Mouse (Mus musculus) cerebellum, adult (tissue): ENCODE data around the gene Tmem234.
A peak's percentile ranks its signal among the peaks of the same experiment; 100 is the strongest.

Experiments
- ATAC-seq: cut with Nextera tagmentation; 2 replicates; pipeline ENCODE4 v1.9.2; 2017; ENCODE audit warnings: mild to moderate bottlenecking, moderate library complexity, mixed read lengths; ENCODE audit not compliant: insufficient number of reproducible peaks, low FRiP score, low TSS enrichment

The Tmem234 gene

DNA sequence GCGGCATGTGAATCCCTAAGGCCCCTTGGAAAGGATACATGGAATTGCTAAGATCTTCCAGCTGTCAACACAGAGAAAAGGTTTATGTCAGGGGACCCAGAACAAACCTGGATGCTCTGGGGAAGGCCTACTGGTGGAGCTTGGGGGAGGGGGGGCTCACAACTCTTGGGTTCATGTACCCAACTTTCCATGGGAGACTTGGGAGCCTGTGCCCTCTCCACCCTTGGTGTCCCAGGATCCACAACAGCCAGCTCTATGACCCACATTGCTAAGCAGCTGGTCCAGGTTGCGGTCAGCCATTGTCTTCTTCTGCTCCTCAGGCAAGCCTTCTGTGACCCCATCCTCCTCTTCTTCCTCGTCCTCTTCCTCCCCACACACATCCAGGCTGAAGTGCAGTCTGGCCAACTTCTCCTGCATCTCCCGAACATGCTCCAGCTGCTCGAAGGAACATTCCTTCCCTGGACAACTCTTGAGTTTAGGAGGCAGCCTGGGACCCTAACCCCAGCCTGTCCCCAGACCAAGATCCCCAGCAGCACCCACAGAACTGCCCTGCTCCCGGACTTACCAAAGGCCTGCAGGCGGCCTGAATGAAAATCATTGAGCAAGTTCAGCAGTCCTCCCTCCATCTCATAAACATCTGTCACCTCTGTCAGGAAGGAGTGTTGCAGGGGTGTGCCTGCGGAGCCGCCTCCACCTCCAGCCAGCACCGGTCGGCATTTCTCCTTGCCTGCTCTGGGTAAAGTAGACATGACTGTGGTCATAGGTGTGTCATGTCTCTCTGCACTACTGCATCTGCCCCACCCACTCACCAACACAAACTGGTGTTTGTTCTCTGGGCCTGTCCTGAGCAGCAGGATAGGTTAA lies 20.2 kb downstream of the Tmem234 start:
- no peak for ATAC-seq

DNA sequence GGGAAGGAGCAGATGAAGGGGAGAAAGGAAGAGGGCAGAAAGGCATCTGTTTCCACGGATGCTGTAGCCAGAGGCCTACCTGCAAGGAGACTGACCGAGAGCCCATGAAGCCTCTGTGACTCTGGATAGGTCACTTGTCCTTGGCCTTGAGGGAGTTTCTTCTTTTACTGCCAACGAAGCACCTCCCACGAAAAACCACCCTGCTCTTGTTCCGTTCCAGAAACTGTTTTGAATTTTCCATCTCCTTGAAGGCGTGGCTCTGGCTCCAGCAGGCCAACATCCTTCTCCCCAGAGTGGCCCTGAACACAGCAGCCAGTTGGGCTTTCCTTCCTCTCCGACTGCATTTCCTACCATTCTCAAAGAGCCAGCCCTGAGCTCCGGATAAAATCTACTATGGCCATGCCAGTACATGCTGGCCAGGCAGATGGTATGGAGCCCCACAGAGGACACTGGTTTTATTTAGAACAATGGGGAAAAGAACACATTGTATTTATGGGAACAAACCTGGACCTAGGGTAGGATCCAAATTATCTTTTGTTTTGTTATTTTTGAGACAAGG lies 20.9 kb downstream of the Tmem234 start:
- peak; percentile 13; the same call in 1 of the 2 replicates for ATAC-seq

DNA sequence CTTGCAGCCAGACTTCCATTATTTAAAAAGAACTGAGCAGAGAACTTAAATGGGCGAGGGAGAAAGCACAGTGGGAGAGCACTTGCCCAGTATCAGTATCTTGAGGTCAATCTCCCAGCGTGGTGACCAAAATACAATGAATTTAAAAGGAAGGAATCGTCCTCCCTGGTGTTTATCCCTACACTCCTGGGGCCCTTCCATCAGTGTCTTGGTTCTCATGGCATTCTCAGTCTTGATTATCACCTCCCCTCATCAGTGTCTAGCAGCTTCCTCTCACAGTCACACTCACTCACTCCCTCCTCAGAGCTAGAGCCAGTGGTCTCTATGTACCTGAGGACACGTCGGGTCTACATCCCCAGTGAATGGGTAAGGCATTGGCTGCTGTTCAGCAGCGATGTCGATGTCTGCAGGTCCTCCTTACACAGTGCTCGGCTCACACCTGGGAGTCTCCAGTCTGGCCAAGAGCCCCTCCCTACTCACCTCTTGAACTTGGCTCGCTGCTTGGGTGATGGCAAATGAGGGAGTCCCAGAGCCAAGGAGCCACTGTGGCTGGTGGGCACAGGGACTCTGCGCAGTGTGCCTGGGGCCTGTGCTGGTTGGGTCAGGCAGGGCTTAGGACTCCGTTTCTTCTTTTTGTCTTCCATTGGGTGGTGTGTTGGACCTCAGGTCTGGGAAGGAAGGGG lies 21.8 kb downstream of the Tmem234 start:
- no peak for ATAC-seq

DNA sequence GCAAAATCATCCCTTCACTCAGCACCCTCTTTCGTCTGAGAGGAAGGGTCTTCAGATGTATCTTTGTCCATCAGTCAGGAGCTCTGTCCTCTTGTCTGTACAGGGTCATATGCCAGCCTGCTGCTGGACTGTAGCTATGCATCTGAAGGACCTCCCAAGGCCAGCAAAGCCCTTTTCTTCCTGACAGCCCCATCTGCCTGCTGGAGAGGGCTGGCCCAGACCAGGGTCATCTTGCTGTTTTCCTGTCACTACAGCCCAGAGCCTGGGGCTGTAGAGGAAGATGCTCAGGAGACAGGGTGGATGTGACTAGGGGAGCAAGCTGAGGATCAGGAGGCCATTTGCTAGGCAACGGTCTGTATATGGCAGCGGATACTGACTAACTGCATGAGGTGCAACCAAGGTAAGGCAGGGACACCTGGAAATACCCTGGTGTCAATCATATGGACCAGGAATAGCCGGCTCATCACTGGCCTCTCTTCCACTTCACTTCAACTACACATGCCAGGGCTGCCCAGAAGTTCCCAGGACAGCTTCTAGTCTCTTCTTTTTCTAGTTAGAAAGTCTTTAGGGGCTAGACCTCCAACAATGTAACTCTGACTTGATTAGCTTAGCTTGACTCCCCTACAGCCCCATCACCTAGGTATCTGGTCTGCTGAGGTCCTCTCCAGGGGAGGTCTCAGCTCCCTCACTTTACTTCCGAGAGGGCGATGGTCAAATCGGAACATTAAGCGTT lies 22.5 kb downstream of the Tmem234 start:
- no peak for ATAC-seq

DNA sequence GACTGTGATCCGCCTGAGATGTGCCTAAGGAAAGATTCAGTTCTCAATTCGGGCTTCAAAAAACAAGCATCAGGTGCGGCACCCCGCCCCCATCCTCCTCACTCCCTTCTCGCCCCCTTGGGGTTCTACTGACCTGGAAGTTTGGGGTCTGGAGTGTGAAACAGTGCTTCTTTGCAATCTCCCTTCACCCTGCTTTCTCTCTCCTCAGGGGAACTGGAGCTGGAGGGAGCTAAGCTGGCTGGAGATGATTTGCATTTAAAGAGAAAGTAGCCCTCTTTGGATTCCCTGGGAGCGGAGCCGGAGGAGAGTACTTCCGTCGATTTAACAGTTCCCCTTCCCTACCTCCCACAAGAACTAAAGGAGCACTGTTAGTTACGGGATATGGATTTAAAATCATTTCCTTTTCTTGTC lies 23.2 kb downstream of the Tmem234 start, which contains the start of gene Ccdc28b:
Ccdc28b (minus strand) TSS at position 267 of the 411 bp plus-strand sequence.
- no peak for ATAC-seq

DNA sequence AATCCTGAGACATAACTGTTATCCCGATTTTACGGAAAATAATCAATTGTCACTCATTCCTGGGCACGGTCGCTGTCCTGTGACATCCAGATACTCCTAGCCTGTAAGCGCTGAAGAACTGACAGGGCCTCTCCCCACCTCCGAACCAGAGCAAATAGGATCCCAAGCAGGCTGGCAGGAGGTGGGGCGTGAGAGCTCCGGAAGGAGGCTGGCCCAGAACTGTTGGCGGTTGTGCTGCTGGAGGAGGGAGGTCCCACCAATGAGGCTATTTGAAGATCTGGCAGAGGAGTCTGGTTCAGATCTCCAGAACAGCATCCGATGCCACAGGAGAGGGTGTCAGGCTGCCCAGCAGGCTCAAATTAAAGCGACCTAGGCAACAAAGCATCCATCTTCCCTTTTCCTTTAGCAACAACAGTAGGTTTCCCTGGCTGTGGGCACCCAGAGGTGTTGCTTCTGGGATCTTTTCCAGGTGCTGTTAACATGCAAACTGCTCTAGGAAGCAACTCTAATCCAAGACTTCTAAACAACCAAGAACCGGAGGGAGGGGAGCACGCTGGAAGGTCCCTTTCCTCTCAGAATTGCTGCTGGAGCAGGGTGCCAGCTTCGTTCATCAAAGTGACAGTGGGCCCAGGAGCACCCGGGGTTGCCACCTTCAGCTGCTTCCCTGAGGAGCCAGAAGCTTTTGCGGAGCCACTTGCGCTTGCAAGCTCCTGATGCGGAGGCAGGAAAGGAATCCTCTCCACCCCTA lies 24.0 kb downstream of the Tmem234 start:
- ATAC-seq, result peak; percentile 87

DNA sequence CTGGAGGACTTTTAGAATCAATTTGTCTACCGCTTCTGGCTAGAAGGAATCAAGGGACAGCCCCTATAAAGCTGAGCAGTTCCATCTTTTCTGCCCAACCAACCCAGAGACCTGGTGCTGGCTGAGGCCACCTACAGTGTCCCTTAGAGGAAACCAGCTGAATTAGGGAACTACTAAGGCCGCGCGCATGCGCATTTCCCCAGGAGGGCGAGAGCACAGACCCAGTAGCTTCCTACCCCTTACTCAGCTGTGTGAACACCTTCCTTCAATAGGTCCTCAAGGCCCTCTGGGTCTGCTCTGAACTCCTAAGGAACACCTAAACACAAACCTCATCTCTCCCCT lies 24.5 kb downstream of the Tmem234 start:
- peak; percentile 8; the same call in 1 of the 2 replicates for ATAC-seq

DNA sequence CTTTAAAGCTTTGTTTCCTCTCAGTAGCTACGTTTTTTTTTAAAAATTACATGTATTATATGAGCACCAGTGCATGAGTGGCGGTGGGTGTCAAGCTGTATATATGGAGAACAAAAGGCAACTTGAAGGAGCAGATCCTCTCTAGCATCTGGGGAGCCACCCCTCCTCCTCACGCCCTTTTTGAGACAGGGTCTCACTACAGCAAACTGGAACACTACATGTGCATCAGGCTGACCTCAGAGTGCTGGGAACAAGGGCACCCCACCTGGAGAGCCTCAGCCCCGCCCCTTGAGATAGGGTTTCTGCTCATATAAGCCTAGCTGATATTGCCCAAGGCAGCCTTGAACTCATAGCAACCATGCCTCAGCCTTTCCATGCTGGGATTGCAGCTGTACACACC lies 25.0 kb downstream of the Tmem234 start:
- no peak for ATAC-seq

DNA sequence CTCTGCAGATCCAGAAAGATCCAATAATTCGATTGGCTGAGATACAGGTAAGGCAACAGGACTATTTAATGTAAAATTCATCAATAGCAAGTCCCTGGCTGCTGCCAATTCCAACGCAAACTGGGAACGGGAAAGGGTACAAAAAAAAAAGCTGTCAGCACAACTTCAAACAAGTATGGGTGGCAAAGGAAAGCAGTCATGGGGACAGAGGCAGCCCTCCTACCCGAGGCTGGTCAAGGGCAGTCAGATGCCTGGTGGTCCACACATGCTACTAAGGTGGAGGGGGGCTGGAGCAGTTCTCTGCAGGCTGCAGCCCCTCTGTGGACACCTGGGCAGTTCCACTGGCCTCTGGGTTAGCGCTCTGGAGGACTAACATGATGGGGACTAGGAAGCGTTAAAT lies 25.6 kb downstream of the Tmem234 start:
- ATAC-seq, result no peak

DNA sequence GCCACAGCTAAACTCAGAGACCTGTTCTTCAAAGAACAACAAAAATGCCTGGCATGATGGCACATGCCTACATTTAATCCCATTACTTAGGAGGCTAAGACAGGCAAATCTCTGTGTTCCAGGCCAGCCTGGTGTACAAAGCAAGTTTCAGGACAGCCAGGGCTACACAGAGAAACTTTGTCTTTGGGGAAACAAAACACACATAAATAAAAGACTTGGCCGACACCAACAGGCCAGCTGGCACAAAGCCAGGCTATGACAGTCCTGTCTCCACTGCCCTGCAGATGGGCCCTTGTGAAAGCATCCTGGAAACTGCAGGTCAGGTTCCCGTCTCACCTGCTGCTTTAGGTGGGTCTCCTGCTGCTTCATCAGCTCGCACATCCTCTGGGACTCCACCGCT lies 30.5 kb downstream of the Tmem234 start:
- no peak for ATAC-seq

DNA sequence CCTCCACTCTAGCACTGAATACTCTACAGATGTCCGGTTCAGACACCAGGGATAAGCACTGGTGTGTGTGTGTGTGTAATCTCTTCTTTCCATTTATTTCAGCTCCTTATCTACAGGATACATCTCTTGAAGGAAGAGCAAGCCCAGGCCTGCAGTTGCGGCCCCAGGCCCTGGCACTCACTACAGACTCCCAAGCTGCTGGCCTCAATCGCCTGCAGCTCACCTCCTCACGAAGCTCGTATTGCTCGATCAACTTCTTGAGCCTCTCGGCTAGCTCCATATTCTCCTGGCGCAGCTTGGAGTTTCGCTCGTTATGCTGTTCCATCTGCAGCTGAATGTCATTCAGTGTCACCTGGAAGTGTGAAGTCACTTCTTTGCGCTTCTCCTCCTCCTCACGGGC lies 31.4 kb downstream of the Tmem234 start:
- no peak for ATAC-seq

DNA sequence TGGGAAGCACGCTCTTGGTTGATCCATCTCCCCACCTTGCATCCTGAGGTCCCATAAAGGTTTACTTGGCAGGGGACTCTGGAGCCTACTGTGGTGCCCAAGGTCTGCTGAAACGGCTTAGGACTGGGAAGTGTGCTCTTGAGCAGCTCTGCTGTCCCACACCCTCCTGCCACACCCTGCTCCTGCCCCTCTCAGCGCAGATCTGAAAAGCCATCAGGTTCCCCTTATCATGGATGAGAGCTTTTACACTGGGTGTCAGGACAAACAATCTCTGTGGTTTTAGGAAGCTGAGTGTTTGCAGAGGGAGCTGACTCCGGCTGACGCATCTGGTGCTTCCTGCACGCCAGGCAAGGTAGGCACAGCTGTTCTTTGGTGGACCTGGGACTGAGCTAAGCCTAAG lies 33.4 kb downstream of the Tmem234 start:
- no peak for ATAC-seq

DNA sequence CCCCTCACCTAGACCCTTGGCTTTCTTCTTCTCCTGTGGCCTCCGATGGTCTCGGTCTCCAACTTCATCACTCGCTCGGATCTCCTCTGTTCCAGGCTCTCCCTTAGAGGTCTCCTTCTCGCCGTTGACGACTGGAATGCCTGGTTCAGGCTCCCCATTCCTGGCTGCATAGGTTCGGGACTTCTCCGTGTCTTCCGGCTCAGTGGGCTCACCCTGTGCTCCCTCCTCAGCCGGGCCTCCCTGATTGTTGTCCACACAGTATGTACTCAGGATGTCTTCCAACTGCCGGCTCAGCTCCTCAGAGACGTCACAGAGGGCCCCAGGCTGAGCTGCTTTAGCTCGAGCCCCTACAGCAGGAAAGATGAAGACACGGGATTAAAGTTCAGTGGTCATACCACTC lies 38.8 kb downstream of the Tmem234 start:
- no peak for ATAC-seq

DNA sequence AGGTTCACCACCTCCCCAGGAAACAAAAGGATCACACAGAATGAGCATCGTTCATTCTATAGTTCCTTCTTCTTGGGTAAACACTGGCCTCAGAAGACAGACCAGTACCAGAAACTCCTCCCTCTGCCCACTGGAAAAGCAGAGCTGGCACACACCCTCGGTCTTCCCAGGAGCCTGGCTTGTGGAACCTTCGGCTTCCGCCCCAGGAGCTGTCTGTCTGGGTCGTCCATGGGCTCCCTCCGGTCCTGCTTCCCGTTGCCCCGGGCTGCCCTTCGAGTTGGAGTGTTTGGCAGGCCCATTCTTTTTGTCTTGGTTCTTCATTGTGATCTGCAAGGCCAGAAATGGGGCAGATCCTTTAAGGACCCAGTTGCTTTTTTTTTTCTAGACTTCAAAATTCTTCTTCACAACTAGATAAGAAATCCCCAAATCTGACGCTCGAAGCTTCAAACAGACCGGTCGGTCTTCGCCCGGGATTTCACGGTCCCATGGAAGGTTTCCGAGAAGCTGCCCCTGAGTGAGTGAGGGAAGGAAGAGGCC lies 39.7 kb downstream of the Tmem234 start:
- no peak; the same call in 1 of the 2 replicates for ATAC-seq

DNA sequence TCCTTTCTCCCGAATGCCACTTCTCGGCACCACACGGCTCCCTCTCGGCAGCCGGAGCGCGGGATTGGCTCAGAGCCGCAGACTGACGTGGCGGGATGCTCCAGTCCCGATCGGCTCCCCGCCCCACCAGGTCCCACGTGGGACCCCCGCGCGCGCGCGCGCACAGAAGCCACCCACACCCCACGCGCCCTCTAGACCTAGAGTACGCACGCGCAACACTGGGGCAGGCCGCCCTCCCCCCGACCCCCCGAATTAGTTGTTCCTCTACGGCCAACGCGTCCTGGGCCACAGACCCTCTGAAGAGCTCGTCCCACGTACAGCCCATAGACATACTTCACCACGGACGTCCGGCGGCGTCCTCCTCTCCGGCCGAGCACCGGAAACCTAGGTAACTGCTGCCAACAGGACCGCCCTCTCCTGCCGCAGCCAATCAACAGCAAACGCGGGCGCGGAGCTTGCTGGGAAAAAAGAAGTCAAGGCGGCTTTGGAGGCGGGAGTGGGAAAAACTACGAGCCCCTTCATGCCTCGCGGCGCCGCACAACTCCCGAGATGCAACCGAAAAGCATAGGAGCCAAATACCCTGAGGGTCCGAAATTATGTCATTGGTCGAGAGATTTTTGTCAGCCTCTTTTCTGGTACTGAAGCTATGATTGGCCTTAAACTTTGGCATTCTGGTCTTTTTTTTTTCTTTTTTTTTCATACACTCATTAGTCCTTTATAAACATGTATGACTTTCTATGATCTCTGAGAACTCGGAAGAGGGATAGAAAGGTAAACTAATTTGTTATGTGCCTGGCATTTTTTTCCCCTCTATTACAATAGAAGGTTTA lies 40.4 kb downstream of the Tmem234 start, which contains the start of gene Txlna:
Txlna (minus strand) TSS at position 428 of the 830 bp plus-strand sequence.
- peak; percentile 85 for ATAC-seq

DNA sequence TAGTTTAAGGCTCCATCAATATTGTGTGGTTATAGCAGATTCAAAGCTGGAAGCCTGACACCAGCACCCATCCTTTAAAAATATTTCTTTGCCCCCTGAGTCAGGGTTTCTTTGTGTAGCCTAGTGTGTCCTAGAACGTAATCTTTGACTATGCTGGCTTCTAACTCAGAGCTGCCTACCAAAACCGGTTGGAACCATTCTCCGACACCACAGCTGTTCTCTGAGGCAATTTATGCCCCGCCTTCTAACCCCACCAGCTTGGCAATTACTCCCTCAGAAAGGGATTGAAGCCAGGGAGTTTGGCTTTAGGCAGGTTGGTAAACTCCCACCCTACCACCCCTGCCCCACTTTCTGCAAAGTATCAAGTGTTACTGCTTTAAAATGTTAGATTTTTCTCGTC lies 41.3 kb downstream of the Tmem234 start:
- no peak for ATAC-seq

DNA sequence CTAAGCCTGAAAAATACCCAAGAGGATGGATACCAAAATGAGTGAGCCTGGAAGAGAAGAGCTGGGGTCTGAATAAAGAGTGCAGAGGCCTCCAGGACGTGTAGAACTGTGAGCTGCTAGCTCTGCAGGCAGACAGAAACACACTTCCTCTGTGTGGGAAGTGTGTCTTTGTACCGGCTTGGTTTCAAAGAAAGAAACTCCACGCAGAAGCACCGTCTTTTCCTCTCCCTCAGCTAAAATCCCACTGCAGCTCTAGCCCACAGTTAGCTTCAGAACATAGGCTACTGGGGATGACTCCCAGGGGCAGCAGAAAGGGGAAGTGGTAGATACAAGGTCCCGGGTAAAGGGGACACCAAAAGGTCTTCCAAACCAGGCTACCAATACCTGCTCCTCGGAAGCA lies 44.7 kb downstream of the Tmem234 start:
- no peak for ATAC-seq

DNA sequence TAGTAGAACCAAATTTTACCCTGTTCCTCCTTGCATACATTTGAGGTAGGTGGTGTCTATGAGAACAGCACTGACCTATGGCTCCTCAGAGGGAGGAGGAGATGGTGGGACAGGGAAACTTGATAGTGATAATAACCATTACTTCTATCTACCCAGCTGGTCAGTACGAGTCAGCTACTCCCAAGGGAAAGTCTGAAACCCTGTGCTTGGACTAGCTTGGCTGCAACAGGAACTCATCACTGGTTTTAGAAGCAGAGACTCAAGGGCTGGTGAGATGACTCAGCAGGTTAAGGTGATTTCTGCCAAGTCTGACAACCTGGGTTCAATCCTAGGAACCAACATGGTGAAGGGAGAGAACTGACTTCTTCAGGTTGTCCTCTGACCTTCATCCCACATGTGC lies 48.2 kb downstream of the Tmem234 start:
- no peak for ATAC-seq

DNA sequence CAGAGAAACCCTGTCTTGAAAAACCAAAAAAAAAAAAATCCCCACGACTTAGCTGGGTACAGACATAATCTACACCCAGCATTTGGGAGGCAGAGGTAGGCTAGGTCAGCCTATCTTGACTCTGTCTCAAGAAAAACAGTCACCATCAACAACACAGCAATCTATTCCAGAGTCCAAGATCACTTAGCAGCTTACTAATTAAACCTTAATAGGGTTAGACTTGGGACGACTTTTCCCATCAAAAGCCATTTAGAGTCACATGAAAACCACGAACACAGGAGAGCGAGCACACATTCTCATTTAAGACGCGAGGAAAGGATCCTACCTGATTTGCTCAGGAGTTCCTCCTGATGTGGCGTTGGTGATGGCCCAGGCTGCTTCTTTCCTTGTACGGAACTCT lies 49.9 kb downstream of the Tmem234 start:
- no peak for ATAC-seq
